Mouse (Mus musculus) stomach, embryonic 15.5 days (tissue): Measurements from ENCODE around the gene Znhit2. TPM values are rescaled to one million over a fixed set of nuclear protein-coding genes. Genes with fewer than 3 reads are reported as not detected.
A peak's percentile ranks its signal among the peaks of the same experiment; 100 is the strongest.

ENCODE experiments used
- ATAC-seq: fragments of 200-750 bp; cut with Nextera tagmentation; 2 replicates; pipeline ENCODE4 v1.8.0; 2017; ENCODE audit warnings: low read depth, moderate number of reproducible peaks, moderate TSS enrichment; ENCODE audit not compliant: insufficient read depth, low FRiP score
- H3K27ac ChIP-seq: fragments of 300-500 bp; sonication (generic); 2 replicates; pipeline ENCODE4 v1.5.1; 2015; ENCODE audit warnings: mild to moderate bottlenecking, inconsistent platforms
- H3K27me3 ChIP-seq: fragments of 300-500 bp; sonication (generic); replicated peaks from 2 replicates; pipeline ENCODE4 v1.6.1; 2015; ENCODE audit warnings: inconsistent platforms
- H3K36me3 ChIP-seq: fragments of 300-500 bp; sonication (generic); 2 replicates; pipeline ENCODE4 v1.6.1; 2015; ENCODE audit warnings: inconsistent platforms
- H3K4me1 ChIP-seq: fragments of 300-500 bp; sonication (generic); 2 replicates; pipeline ENCODE4 v1.6.1; 2015; ENCODE audit warnings: inconsistent platforms
- H3K4me2 ChIP-seq: fragments of 300-500 bp; sonication (generic); 2 replicates; pipeline ENCODE4 v1.6.1; 2015; ENCODE audit warnings: mild to moderate bottlenecking, inconsistent platforms
- H3K4me3 ChIP-seq: fragments of 300-500 bp; sonication (generic); replicated peaks from 2 replicates; pipeline ENCODE4 v1.5.1; 2015; ENCODE audit warnings: inconsistent platforms
- H3K9ac ChIP-seq: fragments of 300-500 bp; sonication (generic); 2 replicates; pipeline ENCODE4 v1.6.1; 2015; ENCODE audit warnings: inconsistent platforms
- H3K9me3 ChIP-seq: fragments of 300-500 bp; sonication (generic); 2 replicates; pipeline ENCODE4 v1.6.1; 2016; ENCODE audit warnings: inconsistent platforms
- WGBS: fragments of 180-500 bp; shearing (Covaris S2); methylation state at CpG from one replicate; pipeline ENCODE4 v1.1.7; 2015; 5-methylcytosine and 5-hydroxymethylcytosine counted together
- polyA plus RNA-seq: library from polyadenylated mRNA; unstranded; fragments of >200 nt; fragmentation: Nextera tagmentation; extraction: Ambion mirVana; gene quantifications from 2 replicates; pipeline ENCODE4 v1.2.1, GENCODE M21; 2015

Gene Znhit2
- polyA plus RNA-seq, 1 experiment from 2014 or later = 36.6 TPM

- Histone ChIP-seq H3K4me3 (no peak overlapping the region), H3K9ac (no peak overlapping the region), H3K27me3 (no peaks in the 10 kb centered on the region), H3K9me3 (no peaks in the 10 kb centered on the region), H3K36me3 (peaks cover 52% of the 10 kb centered on the region), H3K4me2 (peak overlapping the region; percentile 89; the same call in 1 of the 2 replicates), H3K4me1 (peaks cover 13% of the 10 kb centered on the region), H3K27ac (no peak overlapping the region)
- 84% methylated on average over 11 of the region's 11 CpGs for WGBS
- ATAC-seq = no peak
These were observed 12.1 kb upstream of the Znhit2 start for GRCm38 (mm10) chr19:6048681-6049410.

- WGBS = 81% methylated on average over 7 of the region's 7 CpGs
- Histone ChIP-seq H3K4me1 (peaks cover 22% of the 10 kb centered on the region), H3K27me3 (no peaks in the 10 kb centered on the region), H3K4me2 (no peak overlapping the region), H3K9me3 (no peaks in the 10 kb centered on the region), H3K27ac (no peak overlapping the region), H3K36me3 (peaks cover 71% of the 10 kb centered on the region), H3K9ac (no peak overlapping the region), H3K4me3 (no peak overlapping the region)
- ATAC-seq = no peak
These were observed 8.5 kb upstream of the Znhit2 start for GRCm38 (mm10) chr19:6052516-6052915.

- Histone ChIP-seq H3K36me3 (peaks cover 62% of the 10 kb centered on the region), H3K4me3 (no peak overlapping the region), H3K9ac (no peak overlapping the region), H3K27me3 (no peaks in the 10 kb centered on the region), H3K27ac (no peak overlapping the region), H3K4me1 (peaks cover 16% of the 10 kb centered on the region), H3K9me3 (no peaks in the 10 kb centered on the region), H3K4me2 (no peak overlapping the region)
- WGBS = 86% methylated on average over 5 of the region's 5 CpGs
- ATAC-seq = no peak
These were observed 6.7 kb upstream of the Znhit2 start for GRCm38 (mm10) chr19:6054296-6054695.

- Histone ChIP-seq H3K9ac (peak overlapping the region; percentile 35; the same call in 1 of the 2 replicates), H3K36me3 (peaks cover 40% of the 10 kb centered on the region), H3K27ac (no peak overlapping the region; the same call in 1 of the 2 replicates), H3K4me2 (peak overlapping the region; percentile 70), H3K27me3 (no peaks in the 10 kb centered on the region), H3K9me3 (no peaks in the 10 kb centered on the region), H3K4me3 (peak overlapping the region; percentile 86), H3K4me1 (peaks cover 17% of the 10 kb centered on the region)
- 47% methylated on average over 4 of the region's 4 CpGs for WGBS
- no peak for ATAC-seq
These were observed 4.3 kb upstream of the Znhit2 start for GRCm38 (mm10) chr19:6056696-6057095.

GRCm38 (mm10) chr19:6057313-6058096, 3.5 kb upstream of the Znhit2 start, which contains the start of the genes Mrpl49 and Fau:
Gene Mrpl49, minus strand, starts transcription at chr19:6057785.
Gene Fau, plus strand, starts transcription at chr19:6057844.
- under 1% methylated on average over 63 of the region's 63 CpGs for WGBS
- H3K9me3 ChIP-seq = no peaks in the 10 kb centered on the region
- peak within 1 kb of the TSS; percentile 73 for H3K9ac ChIP-seq
- H3K27me3 ChIP-seq = no peaks in the 10 kb centered on the region
- peak; percentile 87 for ATAC-seq
- peak within 1 kb of the TSS; percentile 80 for H3K27ac ChIP-seq
- H3K36me3 ChIP-seq = peaks cover 33% of the 10 kb centered on the region
- H3K4me3 ChIP-seq = peak within 1 kb of the TSS; percentile 86
- peaks cover 25% of the 10 kb centered on the region for H3K4me1 ChIP-seq
- H3K4me2 ChIP-seq = peak within 1 kb of the TSS; percentile 70

- H3K9ac ChIP-seq = peak overlapping the region; percentile 73
- WGBS = 34% methylated on average over 5 of the region's 5 CpGs
- no peaks in the 10 kb centered on the region for H3K9me3 ChIP-seq
- peak overlapping the region; percentile 69 for H3K4me2 ChIP-seq
- peaks cover 32% of the 10 kb centered on the region for H3K4me1 ChIP-seq
- peak overlapping the region; percentile 86 for H3K4me3 ChIP-seq
- ATAC-seq = no peak
- H3K27ac ChIP-seq = no peak overlapping the region
- H3K36me3 ChIP-seq = peaks cover 24% of the 10 kb centered on the region
- no peaks in the 10 kb centered on the region for H3K27me3 ChIP-seq
These were observed 2.5 kb upstream of the Znhit2 start for GRCm38 (mm10) chr19:6058513-6058912.

GRCm38 (mm10) chr19:6058966-6059365, 2.0 kb upstream of the Znhit2 start:
- Histone ChIP-seq H3K36me3 (peaks cover 20% of the 10 kb centered on the region), H3K27ac (no peak overlapping the region), H3K4me3 (peak overlapping the region; percentile 86), H3K9me3 (no peaks in the 10 kb centered on the region), H3K9ac (no peak overlapping the region), H3K27me3 (no peaks in the 10 kb centered on the region), H3K4me1 (peaks cover 32% of the 10 kb centered on the region), H3K4me2 (peak overlapping the region; percentile 69)
- ATAC-seq = no peak
- WGBS = 75% methylated on average over 5 of the region's 5 CpGs

- no peaks in the 10 kb centered on the region for H3K9me3 ChIP-seq
- H3K4me3 ChIP-seq = peak overlapping the region; percentile 93
- ATAC-seq = 0 out of 2 replicates have a peak, but pooled peaks have one; percentile 5
- peak overlapping the region; percentile 95 for H3K27ac ChIP-seq
- peak overlapping the region; percentile 94 for H3K9ac ChIP-seq
- no peaks in the 10 kb centered on the region for H3K27me3 ChIP-seq
- WGBS = under 1% methylated on average over 44 of the region's 44 CpGs
- peak overlapping the region; percentile 98 for H3K4me2 ChIP-seq
- peaks cover 3% of the 10 kb centered on the region; the same call in 1 of the 2 replicates for H3K36me3 ChIP-seq
- peaks cover 31% of the 10 kb centered on the region for H3K4me1 ChIP-seq
These were observed 780 bp downstream of the Znhit2 start for GRCm38 (mm10) chr19:6061641-6062302.

GRCm38 (mm10) chr19:6062418-6062817, 1.4 kb downstream of the Znhit2 start:
- peak overlapping the region; percentile 95 for H3K27ac ChIP-seq
- H3K4me1 ChIP-seq = peaks cover 36% of the 10 kb centered on the region
- WGBS = 37% methylated on average over 5 of the region's 5 CpGs
- no peaks in the 10 kb centered on the region for H3K9me3 ChIP-seq
- peak overlapping the region; percentile 98 for H3K4me2 ChIP-seq
- peaks cover 3% of the 10 kb centered on the region; the same call in 1 of the 2 replicates for H3K36me3 ChIP-seq
- peak overlapping the region; percentile 93 for H3K4me3 ChIP-seq
- H3K27me3 ChIP-seq = no peaks in the 10 kb centered on the region
- no peak for ATAC-seq
- peak overlapping the region; percentile 94; the same call in 1 of the 2 replicates for H3K9ac ChIP-seq

GRCm38 (mm10) chr19:6063081-6063480, 2.1 kb downstream of the Znhit2 start:
- Histone ChIP-seq H3K4me1 (peaks cover 40% of the 10 kb centered on the region), H3K27ac (no peak overlapping the region), H3K4me3 (peak overlapping the region; percentile 93; the same call in 1 of the 2 replicates), H3K4me2 (peak overlapping the region; percentile 98; the same call in 1 of the 2 replicates), H3K36me3 (peaks cover 3% of the 10 kb centered on the region; the same call in 1 of the 2 replicates), H3K27me3 (no peaks in the 10 kb centered on the region), H3K9ac (no peak overlapping the region), H3K9me3 (no peaks in the 10 kb centered on the region)
- WGBS = 93% methylated on average over 6 of the region's 6 CpGs
- no peak for ATAC-seq

- Histone ChIP-seq H3K4me1 (peaks cover 35% of the 10 kb centered on the region), H3K27ac (peak overlapping the region; percentile 85; the same call in 1 of the 2 replicates), H3K36me3 (peaks cover 22% of the 10 kb centered on the region), H3K9me3 (no peaks in the 10 kb centered on the region), H3K27me3 (no peaks in the 10 kb centered on the region), H3K4me2 (peak overlapping the region; percentile 99), H3K4me3 (peak overlapping the region; percentile 50), H3K9ac (peak overlapping the region; percentile 46; the same call in 1 of the 2 replicates)
- ATAC-seq = no peak
- WGBS = 34% methylated on average over 5 of the region's 5 CpGs
These were observed 5.6 kb downstream of the Znhit2 start for GRCm38 (mm10) chr19:6066571-6066970.
